Mouse (Mus musculus) bone marrow, adult 2 months (tissue): ENCODE measurements around the gene Slit3.

Experiments used
- CTCF ChIP-seq: fragments of 200-500 bp; IDR thresholded peaks from 2 replicates; pipeline ENCODE4 v1.5.1; 2011; ENCODE audit warnings: low read length, control low read depth; ENCODE audit not compliant: control insufficient read depth, insufficient read depth
- POLR2A ChIP-seq: fragments of 200-500 bp; IDR thresholded peaks from 2 replicates; pipeline ENCODE4 v1.6.1; 2011; ENCODE audit warnings: low read depth, mild to moderate bottlenecking, control low read depth, low read length, borderline replicate concordance; ENCODE audit not compliant: control insufficient read depth

DNA sequence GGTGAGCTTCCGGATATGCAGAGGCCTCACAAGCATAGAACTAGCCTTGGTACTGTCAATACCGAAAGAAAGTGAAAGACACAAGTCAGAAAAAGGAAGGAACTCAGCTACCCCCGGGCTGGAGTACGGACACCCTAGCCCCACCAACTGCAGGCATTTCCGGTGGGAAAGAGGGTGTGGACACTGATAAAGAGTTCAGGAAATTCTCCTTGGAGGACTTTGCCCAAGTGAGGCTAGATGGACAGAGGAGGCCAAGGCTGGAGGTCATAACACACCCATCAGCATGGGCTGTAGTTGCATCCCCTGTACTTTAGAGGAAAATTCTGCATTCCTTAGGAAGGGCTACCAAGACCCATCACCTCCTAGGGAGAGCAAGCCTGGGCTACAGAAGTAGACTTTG, 511.2 kb downstream of the Slit3 start:
- no peak for TF ChIP-seq CTCF
- TF ChIP-seq POLR2A: no peak
